Mouse (Mus musculus) retina, embryonic 14.5 days (tissue): Measurements from ENCODE around the gene Ror2.

Experiments used
- DNase-seq: peaks from one replicate; pipeline ENCODE4 v3.0.0-alpha.2; 2015; ENCODE audit warnings: low spot score

Gene Ror2

GRCm38 (mm10) chr13:53271595-53271994 lies 14.3 kb downstream of the Ror2 start:
- no peak for DNase-seq

- DNase-seq, result no peak
Observed at GRCm38 (mm10) chr13:53270549-53270948, 15.4 kb downstream of the Ror2 start.

- DNase-seq, result peak; percentile 55
Observed at GRCm38 (mm10) chr13:53268541-53268940, 17.4 kb downstream of the Ror2 start.

GRCm38 (mm10) chr13:53267849-53268248 lies 18.1 kb downstream of the Ror2 start:
- no peak for DNase-seq

DNA sequence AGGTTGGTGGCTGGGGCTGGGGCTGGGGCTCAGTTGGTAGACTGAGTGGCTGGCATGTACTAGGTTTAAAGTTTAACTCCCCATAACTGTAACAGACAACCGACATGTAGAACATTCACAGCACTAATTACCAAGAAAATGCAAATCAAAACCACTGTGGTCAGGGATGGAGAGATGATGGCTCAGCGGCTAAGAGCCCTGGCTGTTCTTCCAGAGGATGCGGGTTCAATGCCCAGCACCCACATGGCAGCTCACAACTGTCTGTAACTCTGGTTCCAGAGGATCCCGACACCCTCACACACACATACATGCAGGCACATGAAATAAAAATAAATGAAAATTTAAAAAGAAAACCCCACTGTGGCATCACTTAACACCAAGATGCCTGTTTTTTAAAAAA lies 18.8 kb downstream of the Ror2 start:
- DNase-seq, result no peak

DNA sequence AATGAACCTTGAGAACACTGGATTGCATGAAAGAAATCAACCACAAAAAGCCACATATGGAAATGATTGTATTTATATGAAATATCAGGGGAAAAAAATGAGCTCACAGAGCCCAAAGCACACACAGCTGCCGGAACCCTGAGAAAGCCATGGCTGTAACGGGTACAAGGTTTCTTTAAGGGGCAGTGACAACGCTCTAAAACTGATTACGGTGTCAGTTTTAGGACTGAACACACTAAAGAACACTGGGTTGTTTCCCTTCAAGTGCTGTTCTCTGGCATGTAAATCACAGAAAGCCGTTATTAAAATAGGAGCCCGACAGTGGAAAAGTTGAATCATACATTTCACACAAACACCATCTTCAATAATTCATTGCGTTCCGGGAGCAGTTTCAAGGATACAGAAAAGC lies 19.4 kb downstream of the Ror2 start:
- DNase-seq, result no peak

DNA sequence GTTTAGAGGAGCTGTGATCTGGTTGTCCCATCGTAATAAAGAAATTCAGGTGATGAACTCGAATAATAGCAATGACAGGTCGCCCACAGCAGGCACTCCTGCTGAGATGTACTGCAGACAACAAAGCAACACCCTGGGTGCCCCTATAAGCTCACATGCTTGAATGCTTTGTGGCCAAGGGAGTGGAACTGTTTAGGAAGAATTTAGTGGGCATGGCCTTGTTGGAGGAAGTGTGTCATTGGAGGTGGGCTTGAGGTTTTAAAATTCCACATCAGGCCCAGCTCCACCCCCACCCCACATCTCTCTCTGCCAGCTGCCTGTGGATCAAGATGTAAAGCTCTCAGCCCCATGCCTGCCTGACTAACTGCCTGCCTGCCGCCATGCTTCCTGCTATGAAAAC lies 21.0 kb downstream of the Ror2 start:
- no peak for DNase-seq

GRCm38 (mm10) chr13:53262509-53263250 lies 23.2 kb downstream of the Ror2 start:
- no peak for DNase-seq

DNA sequence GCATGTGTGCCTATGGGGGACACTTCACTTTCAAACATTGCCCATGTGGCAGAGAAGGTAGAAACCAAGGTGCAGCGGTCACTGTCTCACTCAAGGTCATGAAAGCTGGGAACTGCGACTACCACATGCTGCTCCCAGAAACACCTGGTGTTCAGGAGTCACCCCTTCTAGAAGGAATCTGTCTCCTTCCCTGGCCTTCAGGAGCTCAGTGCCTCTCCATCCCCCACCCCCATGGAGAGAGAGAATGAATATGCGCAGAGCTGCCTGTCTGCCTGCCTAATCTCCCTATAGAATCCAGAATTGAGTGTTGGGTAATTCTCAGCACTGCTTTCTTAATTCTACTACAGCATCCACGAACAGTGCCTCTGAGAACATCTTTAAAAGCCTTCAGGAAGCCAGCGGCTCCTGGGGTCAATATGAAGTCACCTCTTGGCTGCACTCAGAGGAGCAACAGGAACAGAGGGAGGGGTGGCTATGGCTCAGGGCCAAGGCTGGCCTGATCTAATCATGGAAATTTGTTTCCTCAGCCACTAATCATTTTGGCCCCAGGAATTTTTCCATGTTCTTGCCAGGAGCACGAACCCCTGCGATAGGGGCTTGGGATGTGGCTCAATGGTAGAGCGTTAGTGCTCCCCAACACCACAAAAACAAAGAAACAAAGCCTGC lies 24.7 kb downstream of the Ror2 start:
- DNase-seq, result no peak

DNA sequence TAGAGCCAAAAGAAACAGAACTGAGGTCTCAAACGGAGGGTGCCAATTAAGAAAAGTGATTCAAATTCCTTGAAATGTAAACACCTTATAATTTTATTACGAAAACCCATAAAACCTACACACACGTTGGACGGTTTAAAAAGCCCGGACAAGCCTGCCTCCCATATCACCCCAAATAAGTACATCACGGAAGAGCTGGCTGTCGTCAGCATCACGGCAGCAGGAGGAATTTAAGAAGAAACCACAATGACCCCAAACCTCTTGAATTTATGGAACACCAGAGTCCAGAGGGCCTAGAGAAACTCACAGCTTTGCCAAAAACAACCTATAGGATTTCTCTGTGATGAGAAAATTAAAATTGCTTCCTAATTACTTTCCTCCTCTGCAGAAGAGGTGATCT lies 27.0 kb downstream of the Ror2 start:
- DNase-seq, result no peak

- DNase-seq, result no peak
Observed at GRCm38 (mm10) chr13:53258497-53258896, 27.4 kb downstream of the Ror2 start.

DNA sequence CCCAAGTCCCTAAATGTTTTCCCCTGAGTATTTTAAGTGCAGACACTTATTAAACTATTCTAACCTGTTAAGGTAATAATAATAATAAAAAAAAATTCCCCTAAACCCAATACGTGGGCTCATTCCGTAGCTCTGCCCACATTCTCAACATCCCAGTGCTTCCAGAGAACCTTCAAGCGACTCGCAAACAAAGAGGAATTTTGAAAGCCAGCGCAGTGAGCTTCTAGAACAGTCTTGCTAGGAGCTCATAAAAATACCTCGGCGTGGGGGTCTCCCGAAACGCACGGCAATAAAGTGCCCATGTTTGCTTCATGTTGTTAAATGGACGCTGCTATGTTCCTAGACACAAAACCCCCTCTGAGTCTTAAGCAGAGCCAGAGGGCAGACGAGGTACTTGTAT lies 32.7 kb downstream of the Ror2 start:
- DNase-seq, result no peak

- DNase-seq, result no peak
Observed at GRCm38 (mm10) chr13:53248586-53249401, 37.1 kb downstream of the Ror2 start.

DNA sequence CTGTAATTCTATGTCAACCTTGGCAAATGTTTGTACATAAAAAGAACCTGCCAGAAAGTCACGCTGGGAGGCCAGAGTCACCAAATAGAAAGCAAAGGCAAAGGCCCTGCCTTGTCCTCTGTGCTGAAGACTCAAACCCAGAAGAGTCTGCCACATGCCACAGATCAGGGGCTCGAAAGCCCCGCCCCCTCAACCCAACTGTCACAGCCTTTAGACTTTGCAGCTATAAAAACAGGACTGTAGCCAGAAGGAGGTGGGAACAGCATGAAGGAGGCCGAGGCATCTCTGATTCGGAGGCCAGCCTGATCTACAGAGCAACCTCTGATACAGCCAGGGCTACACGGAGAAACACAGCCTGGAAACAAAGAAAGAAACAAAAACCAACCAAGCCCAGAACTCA lies 37.8 kb downstream of the Ror2 start:
- DNase-seq, result no peak

GRCm38 (mm10) chr13:53247175-53247574 lies 38.7 kb downstream of the Ror2 start:
- DNase-seq, result no peak

GRCm38 (mm10) chr13:53244151-53244550 lies 41.8 kb downstream of the Ror2 start:
- no peak for DNase-seq

DNA sequence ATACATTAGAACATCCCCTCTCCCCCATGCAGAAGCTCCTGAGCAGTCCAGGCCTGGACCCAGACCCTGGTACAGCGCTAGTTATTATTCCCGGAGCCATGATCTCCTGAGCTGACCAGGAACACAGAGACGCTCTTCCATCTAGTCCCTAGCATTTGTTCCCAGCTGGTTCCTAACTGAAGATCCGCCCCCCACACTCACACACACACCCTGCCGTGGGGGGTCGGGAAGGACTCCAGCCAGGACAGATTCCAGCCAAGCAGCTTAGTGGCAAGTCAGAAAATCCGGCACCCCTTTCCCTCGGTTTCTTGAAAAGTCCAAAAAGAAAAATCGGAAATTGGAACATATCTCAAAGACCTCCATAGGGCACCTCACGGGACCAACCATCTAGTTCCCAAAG lies 48.5 kb downstream of the Ror2 start:
- no peak for DNase-seq

- DNase-seq, result no peak
Observed at GRCm38 (mm10) chr13:53236434-53237401, 49.2 kb downstream of the Ror2 start.

DNA sequence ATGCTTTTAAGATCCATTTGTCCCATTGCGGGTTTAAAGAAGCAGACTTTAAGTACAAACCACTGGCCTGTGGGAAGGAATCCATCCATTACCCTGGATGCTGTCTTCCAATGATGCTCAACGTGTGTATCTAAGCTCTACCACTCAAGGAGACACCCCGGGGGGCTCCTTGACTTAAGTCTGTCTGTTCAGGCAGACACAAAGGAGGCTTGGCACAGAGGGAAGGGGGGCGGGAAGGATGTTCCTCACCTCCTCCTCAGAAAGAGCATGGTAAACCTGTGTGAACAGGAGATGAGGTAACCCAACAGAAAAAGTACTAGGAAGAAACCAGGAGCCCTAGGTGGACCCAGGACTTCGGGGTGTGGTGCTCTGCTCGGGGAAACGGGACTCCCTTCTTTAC lies 50.0 kb downstream of the Ror2 start:
- DNase-seq, result no peak

GRCm38 (mm10) chr13:53234844-53235243 lies 51.1 kb downstream of the Ror2 start:
- DNase-seq, result no peak
